Mouse (Mus musculus): ENCODE measurements at regions not wholly inside any gene's neighbourhood (a gene's known extent, or its start where the extent isn't known, plus 50 kb on each side); places are given as distances from the start of the nearest gene placed in this dataset.

DNA sequence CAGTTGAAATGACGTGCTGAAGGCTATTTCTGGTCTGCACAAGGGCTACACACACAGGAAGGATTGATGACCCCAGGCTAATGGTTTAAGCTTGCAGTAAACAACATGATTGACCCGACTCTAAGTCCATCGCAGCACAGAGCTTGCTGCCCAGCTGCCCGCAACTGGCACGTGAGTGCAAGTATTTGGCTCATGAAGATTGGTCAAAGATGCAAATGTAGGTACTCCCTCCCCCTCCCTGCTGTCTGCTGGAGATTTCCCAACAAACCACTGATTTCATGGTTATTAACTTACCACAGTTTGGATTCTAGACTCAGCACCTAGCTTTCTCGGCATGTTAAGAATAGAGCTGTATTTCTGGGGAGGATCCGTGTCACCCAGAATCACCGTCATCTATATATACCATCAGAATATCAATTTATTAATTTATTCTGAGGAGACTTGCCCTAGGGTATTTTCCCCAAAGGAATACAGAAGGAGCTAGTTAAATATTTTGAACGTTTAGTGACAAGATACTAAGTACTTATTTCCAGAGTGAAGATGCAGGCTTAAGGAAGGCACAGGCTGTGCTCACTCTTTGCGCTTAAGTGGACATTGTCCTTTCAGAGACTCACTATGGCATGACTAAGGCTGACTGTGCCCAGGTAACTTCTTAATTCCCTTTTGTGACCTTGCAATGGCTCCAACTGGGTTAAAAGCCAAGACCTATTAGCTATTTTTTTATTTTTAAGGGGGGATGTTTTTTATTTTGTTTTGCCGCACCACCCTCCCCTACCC, 57.7 kb upstream of the Atrnl1 start:
- Histone ChIP-seq H3K4me2 (ENCODE audit: low read length) (no peak overlapping the region), H3K4me1 (ENCODE audit: control insufficient read depth, insufficient read depth, low read length) (no peaks in the 10 kb centered on the region), H3K9me3 (replicated peaks; ENCODE audit: control insufficient read depth, low read length) (no peaks in the 10 kb centered on the region), H3K27me3 (replicated peaks; ENCODE audit: control insufficient read depth, insufficient read depth, low read length) (no peaks in the 10 kb centered on the region), H3K9ac (ENCODE audit: low read length) (no peak overlapping the region), H3K36me3 (ENCODE audit: control insufficient read depth, insufficient read depth, low read length) (no peaks in the 10 kb centered on the region), H3K4me3 (ENCODE audit: low read depth, low read length) (no peak overlapping the region), H3K27ac (ENCODE audit: low read depth, low read length) (no peak overlapping the region)
- no peak for DNase-seq (ENCODE audit: low spot score)
- WGBS, result 83% methylated on average over 11 of the region's 11 CpGs
- ATAC-seq, result no peak

DNA sequence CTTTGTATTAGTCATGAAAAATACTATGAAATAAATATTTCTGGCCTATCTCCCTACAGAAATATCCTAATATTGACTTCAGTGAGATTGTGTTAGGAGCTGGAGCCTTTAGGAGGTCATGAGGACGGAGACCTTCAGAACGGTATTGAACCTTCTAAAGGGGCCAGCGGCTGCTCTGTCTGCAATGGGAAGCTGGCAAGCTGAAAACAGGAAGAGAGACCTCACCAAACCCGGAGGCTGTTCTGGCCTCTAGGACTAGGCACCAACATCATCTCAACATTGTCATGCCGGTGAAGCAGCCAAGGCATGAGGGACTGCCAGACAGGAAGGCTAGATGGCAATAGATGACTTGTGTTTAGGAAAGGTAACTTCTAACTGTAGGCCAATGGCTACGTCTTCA, 56.7 kb upstream of the Atrnl1 start:
- no peak for ATAC-seq
- no peak for DNase-seq (ENCODE audit: low spot score)
- no peak overlapping the region for H3K27ac ChIP-seq (ENCODE audit: low read depth, low read length)
- no peaks in the 10 kb centered on the region for H3K36me3 ChIP-seq (ENCODE audit: control insufficient read depth, insufficient read depth, low read length)
- peaks cover 8% of the 10 kb centered on the region; the same call in 1 of the 2 replicates for H3K4me1 ChIP-seq (ENCODE audit: control insufficient read depth, insufficient read depth, low read length)
- 96% methylated on average over 6 of the region's 6 CpGs for WGBS
- H3K27me3 ChIP-seq (replicated peaks; ENCODE audit: control insufficient read depth, insufficient read depth, low read length), result no peaks in the 10 kb centered on the region
- H3K9ac ChIP-seq (ENCODE audit: low read length), result no peak overlapping the region
- no peak overlapping the region for H3K4me3 ChIP-seq (ENCODE audit: low read depth, low read length)
- no peaks in the 10 kb centered on the region for H3K9me3 ChIP-seq (replicated peaks; ENCODE audit: control insufficient read depth, low read length)
- H3K4me2 ChIP-seq (ENCODE audit: low read length), result no peak overlapping the region

DNA sequence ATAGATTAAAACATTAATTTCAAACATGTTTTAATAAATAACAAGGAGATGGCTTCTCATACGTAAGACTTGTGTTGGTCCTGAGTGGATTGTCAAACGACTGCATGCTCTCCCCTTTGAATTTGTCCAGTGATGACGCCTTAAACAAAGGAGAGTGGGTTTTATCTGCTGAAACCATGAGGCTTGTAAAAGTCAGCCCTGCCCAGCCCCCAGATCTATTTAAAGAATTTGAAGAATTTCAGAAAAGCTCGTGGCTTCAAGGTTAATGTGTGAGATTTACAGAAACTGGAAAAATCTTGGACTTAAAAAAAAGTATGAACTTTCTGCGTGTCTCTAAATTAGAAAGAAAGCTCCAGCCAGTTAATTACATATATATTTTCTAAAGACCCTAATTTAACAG, 55.5 kb upstream of the Atrnl1 start:
- Histone ChIP-seq H3K27ac (ENCODE audit: low read depth, low read length) (no peak overlapping the region), H3K4me2 (ENCODE audit: low read length) (no peak overlapping the region), H3K36me3 (ENCODE audit: control insufficient read depth, insufficient read depth, low read length) (no peaks in the 10 kb centered on the region), H3K4me3 (ENCODE audit: low read depth, low read length) (no peak overlapping the region), H3K27me3 (replicated peaks; ENCODE audit: control insufficient read depth, insufficient read depth, low read length) (no peaks in the 10 kb centered on the region), H3K4me1 (ENCODE audit: control insufficient read depth, insufficient read depth, low read length) (peaks cover 8% of the 10 kb centered on the region; the same call in 1 of the 2 replicates), H3K9ac (ENCODE audit: low read length) (no peak overlapping the region), H3K9me3 (replicated peaks; ENCODE audit: control insufficient read depth, low read length) (no peaks in the 10 kb centered on the region)
- ATAC-seq (no peak), DNase-seq (ENCODE audit: low spot score) (no peak)
- 64% methylated on average over 5 of the region's 5 CpGs for WGBS

DNA sequence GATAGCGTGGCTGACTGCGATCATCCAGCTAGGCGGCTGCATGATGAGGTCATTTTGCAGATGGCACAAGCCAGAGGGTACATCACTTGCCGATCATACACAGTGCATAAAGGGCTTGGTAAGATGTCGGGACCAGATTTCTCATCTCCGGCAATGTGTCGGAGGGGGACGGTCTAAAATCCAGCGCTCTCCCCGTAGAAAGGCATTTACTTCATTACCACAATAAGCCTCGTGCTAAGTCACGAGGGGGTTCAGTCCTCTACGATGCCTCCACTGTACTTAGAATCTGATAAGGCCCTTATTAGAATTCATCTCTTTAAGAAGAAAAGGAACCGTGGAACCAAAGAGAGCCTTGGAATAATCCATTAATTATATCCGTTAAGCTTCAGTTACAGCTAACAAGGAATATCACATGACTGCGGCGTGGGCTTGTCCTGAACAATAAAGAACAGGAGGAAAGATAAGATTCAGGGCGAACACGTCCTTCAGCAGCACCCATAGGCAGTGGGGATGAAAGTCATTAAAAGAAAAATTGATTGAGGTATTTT, 52.3 kb upstream of the Atrnl1 start:
- Histone ChIP-seq H3K27me3 (replicated peaks; ENCODE audit: control insufficient read depth, insufficient read depth, low read length) (no peaks in the 10 kb centered on the region), H3K9ac (ENCODE audit: low read length) (no peak overlapping the region), H3K4me2 (ENCODE audit: low read length) (no peak overlapping the region), H3K36me3 (ENCODE audit: control insufficient read depth, insufficient read depth, low read length) (no peaks in the 10 kb centered on the region), H3K9me3 (replicated peaks; ENCODE audit: control insufficient read depth, low read length) (no peaks in the 10 kb centered on the region), H3K27ac (ENCODE audit: low read depth, low read length) (peak overlapping the region; percentile 50; the same call in 1 of the 2 replicates), H3K4me1 (ENCODE audit: control insufficient read depth, insufficient read depth, low read length) (peaks cover 8% of the 10 kb centered on the region; the same call in 1 of the 2 replicates), H3K4me3 (ENCODE audit: low read depth, low read length) (no peak overlapping the region)
- 28% methylated on average over 19 of the region's 19 CpGs for WGBS
- peak; percentile 58 for ATAC-seq
- peak; percentile 69 for DNase-seq (ENCODE audit: low spot score)

DNA sequence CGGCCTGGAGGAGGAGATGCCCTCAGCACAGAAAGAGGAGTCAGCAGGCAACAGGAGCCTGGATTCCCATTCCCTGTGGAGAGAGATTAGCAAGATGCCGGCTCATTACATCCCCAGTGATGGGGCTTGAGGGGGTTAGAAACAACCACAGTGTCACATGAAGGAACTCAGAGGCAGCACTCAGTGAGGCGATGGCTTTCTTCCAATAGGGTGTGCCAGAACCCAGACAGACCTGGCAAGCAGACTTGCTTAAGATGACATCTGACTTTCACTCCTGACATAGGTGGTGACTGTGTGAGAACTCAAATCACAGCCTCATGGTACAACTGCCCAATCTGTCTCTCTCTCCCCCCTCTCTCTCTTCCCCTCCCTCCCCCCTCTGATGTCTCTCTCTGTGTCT, 50.1 kb upstream of the Atrnl1 start:
- ATAC-seq, result peak; percentile 55; the same call in 1 of the 2 replicates
- no peaks in the 10 kb centered on the region for H3K36me3 ChIP-seq (ENCODE audit: control insufficient read depth, insufficient read depth, low read length)
- H3K27ac ChIP-seq (ENCODE audit: low read depth, low read length), result no peak overlapping the region
- H3K9me3 ChIP-seq (replicated peaks; ENCODE audit: control insufficient read depth, low read length), result no peaks in the 10 kb centered on the region
- H3K4me2 ChIP-seq (ENCODE audit: low read length), result no peak overlapping the region
- WGBS, result 42% methylated on average over 3 of the region's 3 CpGs
- H3K27me3 ChIP-seq (replicated peaks; ENCODE audit: control insufficient read depth, insufficient read depth, low read length), result no peaks in the 10 kb centered on the region
- peak; percentile 69 for DNase-seq (ENCODE audit: low spot score)
- no peak overlapping the region for H3K9ac ChIP-seq (ENCODE audit: low read length)
- H3K4me3 ChIP-seq (ENCODE audit: low read depth, low read length), result no peak overlapping the region
- H3K4me1 ChIP-seq (ENCODE audit: control insufficient read depth, insufficient read depth, low read length), result peaks cover 8% of the 10 kb centered on the region; the same call in 1 of the 2 replicates

Data from forebrain, embryonic 14.5 days (tissue).